Mouse (Mus musculus): ENCODE measurements at regions not wholly inside any gene's neighbourhood (a gene's known extent, or its start where the extent isn't known, plus 50 kb on each side); places are given as distances from the start of the nearest gene placed in this dataset.

DNA sequence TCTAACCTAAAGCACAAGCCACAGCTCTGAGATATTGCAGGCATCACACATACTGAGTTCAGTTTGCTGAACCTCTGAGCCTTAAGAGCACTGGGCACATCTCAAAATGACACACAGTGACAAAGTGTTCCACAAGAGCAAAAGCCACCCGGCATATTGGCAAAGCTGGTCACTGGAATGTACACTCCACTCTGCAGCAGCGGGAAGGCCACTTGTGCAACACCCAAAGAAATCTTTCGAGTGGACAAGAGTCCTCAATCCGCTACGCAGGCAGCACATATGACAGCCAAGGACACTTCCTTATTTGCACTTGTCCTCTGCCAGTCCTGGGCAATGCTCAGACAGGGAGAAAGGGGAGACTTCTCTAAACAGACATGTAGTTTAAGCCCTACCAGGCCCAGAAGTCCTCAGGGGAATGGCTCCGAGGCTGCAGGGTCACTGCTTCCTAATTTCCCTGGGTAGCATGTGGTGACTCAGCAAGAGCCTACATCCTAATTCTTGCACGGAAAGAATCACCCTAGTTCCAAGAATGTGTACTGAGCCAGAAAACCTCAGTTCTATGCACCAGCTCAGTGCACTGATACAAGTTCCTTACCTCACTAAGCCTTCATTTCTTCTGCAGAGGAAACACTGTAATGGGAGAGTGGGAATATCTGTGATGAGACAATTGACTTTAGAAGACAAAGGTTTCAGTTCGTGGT, 144.5 kb upstream of the Ppargc1a start:
- TF ChIP-seq CTCF (IDR thresholded peaks at IDR 0.05; ENCODE audit: low read depth, low read length): no peak
- no peak for TF ChIP-seq POLR2A (IDR thresholded peaks at IDR 0.05; ENCODE audit: extremely low read depth, insufficient read depth, low read length)
